8 mouse cellular contexts compared by ENCODE assay signal in the genomic region with DNA sequence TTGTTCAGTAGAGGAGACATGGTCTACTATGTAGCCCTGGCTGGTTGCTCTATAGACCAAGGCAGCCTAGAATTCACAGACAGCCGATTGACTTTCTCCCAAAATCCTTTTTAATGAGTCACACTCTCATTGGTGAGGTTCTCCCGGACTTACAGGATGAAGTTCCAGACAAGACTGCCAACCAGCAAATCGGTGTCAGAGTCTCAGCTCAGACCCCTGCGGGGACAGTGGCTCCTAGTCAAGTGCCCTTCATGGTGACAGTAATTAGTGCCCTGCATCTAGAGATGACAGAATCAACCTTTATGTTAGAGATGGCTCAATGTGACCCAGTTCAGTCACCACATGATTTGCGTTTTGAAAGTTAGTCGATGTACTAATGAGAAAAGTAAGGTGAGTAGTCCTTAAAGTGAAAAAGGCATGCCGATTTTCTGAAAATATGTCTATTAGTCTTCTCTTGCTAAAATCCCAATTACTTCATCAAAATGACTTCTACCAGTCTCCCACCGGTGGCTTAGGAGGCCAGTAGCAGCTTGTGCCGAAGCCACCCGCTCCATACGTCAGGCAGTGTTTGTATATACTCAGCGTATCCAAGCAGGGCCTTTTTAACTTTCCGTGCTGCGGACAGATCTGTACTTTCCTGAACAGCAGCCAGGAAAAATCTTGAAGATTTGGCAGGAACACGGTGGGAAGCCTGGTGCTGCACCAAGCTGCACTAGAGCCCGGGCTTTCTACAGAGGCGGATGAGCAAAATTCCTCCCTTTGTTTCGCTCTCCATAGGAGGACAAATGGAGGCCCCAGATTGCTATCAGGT.
A peak's percentile ranks its signal among the peaks of the same experiment; 100 is the strongest.
DNase-seq lines count a peak whose midpoint lies in the region; ATAC-seq lines count a peak whose summit lies in the region.

No protein-coding gene starts in this region.

- no peak overlapping the region for H3K9ac ChIP-seq in embryonic facial prominence, embryonic 13.5 days

- H3K4me1 ChIP-seq in embryonic facial prominence, embryonic 13.5 days = peaks cover 22% of the 10 kb centered on the region

- DNase-seq in adrenal gland, adult (ENCODE audit: inconsistent age in 2 of 2, low spot score in 1 of 2) = peak; percentile 24 to 43
- no peak for DNase-seq in adrenal gland, adult 8-10 months
- peak; percentile 89 to 95 for DNase-seq in heart, adult 9 months (ENCODE audit: low spot score in 2 of 2)
- peak; percentile 31 for DNase-seq in kidney, adult 9 months
- peak; percentile 90 for DNase-seq in lung, postnatal 10 days
- peak; percentile 35 for DNase-seq in right cerebral cortex, adult 18-20 months
- DNase-seq in cerebellum, adult 8-10 months = no peak

- peak; percentile 73 for ATAC-seq in embryonic facial prominence, embryonic 13.5 days (ENCODE audit: insufficient number of reproducible peaks, insufficient read depth, low FRiP score, low TSS enrichment, low read depth)

- peak overlapping the region; percentile 41 for H3K4me2 ChIP-seq in embryonic facial prominence, embryonic 13.5 days

- H3K27ac ChIP-seq in embryonic facial prominence, embryonic 13.5 days = peak overlapping the region; percentile 82

- 53% methylated on average over 18 of the region's 18 CpGs for WGBS in embryonic facial prominence, embryonic 13.5 days

- H3K36me3 ChIP-seq in embryonic facial prominence, embryonic 13.5 days = no peaks in the 10 kb centered on the region

- H3K9me3 ChIP-seq in embryonic facial prominence, embryonic 13.5 days = no peaks in the 10 kb centered on the region

- no peak overlapping the region for H3K4me3 ChIP-seq in embryonic facial prominence, embryonic 13.5 days

- no peaks in the 10 kb centered on the region for H3K27me3 ChIP-seq in embryonic facial prominence, embryonic 13.5 days

Comparison
In these comparisons a context has a peak if more than half of its experiments do, and no peak if none do; other contexts are left out.
1. DNase-seq: peak in adrenal gland, adult (2 of 2), heart, adult 9 months (2 of 2), kidney, adult 9 months (single experiment), lung, postnatal 10 days (single experiment) and right cerebral cortex, adult 18-20 months (single experiment); none in adrenal gland, adult 8-10 months (single experiment) and cerebellum, adult 8-10 months (single experiment).